Mouse (Mus musculus) cerebellum, adult 11-12 months (tissue): ENCODE results near the gene Neurl1b.

Experiments
- DNase-seq: peaks from one replicate; pipeline ENCODE4 v3.0.0; 2022

Neurl1b gene

GRCm38 (mm10) chr17:26458049-26458448, 43.4 kb downstream of the Neurl1b start:
- no peak for DNase-seq

- DNase-seq, result peak; percentile 74
Measured at GRCm38 (mm10) chr17:26462634-26463170, 48.1 kb downstream of the Neurl1b start.

- no peak for DNase-seq
Measured at GRCm38 (mm10) chr17:26463432-26463831, 48.8 kb downstream of the Neurl1b start.

DNA sequence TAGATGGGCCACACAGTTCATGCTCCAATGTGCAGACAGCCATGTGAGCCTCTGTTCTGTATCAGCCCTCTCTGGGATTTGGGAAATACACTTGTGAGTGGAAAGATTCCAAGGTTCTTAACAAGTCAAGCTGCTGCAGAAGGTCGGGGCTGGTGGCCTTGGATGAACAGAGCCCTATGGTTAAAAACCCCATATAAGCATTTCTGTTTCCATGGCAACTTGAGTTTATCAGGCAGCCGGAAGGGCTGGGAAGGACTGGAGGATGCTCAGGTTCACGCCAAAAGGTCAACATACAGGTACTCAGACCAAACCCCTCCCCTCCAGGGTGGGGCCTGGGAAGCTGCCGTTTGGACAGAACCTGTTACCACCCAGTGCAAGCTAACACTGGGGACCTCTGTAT, 49.4 kb downstream of the Neurl1b start:
- no peak for DNase-seq

GRCm38 (mm10) chr17:26464481-26464880, 49.9 kb downstream of the Neurl1b start:
- DNase-seq, result no peak

DNA sequence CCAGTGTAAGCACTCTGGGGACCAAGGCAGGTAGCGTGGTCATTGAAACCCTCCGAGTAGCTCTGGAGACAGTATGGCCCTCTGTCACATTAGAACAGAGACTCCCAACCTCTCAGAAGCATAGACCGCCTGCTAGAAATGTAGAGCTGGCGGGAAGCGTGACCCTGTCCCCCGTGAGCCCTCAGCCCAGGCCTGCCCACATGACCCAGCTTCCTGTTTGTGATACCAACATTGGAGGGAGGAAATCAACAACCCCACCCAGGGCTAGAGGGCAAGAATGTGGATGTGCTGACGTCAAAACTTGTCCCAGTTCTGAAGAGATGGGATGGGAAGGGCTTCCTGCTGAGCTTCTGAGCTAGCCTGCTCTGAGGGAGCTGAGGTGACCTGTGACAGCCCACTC, 50.3 kb downstream of the Neurl1b start:
- no peak for DNase-seq

- peak; percentile 62 for DNase-seq
Measured at GRCm38 (mm10) chr17:26466741-26467150, 52.1 kb downstream of the Neurl1b start.

DNA sequence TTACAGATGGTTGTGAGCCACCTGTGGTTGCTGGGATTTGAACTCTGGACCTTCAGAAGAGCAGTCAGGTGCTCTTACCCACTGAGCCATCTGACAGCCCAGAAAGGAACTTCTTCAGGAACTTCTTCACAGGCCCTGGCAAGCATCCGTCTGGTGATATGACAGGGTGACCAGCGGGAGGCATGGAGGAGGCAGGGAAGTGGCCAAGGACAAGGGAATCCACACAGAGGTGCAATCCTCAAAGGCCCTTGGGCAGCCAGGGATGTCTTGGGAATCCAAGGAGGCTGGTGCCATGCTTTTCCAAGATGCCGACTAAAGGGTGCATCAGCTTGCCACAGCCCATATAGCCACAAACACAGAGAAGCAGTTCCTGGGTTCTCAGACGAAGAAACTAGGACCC, 53.0 kb downstream of the Neurl1b start:
- no peak for DNase-seq

GRCm38 (mm10) chr17:26468102-26468894, 53.7 kb downstream of the Neurl1b start:
- DNase-seq, result no peak

DNA sequence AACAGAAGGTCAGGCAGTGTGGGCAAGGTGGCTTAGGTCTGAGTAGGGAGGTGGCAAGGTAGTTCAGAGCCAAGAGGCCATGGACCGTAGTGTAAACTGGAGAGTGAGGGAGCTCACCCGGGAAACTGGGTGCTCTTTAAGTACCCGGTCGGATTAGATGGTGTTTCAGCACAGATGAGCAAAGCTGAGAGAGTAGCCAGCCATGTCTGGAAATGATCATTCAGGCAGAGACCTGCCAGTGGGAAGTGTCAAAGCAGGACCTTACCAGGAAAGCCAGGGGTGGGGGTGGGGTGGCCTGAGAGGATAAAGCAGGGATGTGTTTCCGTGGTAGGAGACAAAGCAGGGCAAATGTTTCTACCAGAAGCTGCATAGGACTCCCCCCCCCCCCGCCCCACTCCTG, 62.2 kb downstream of the Neurl1b start:
- DNase-seq, result no peak

GRCm38 (mm10) chr17:26478672-26479071, 64.0 kb downstream of the Neurl1b start:
- DNase-seq, result no peak

DNA sequence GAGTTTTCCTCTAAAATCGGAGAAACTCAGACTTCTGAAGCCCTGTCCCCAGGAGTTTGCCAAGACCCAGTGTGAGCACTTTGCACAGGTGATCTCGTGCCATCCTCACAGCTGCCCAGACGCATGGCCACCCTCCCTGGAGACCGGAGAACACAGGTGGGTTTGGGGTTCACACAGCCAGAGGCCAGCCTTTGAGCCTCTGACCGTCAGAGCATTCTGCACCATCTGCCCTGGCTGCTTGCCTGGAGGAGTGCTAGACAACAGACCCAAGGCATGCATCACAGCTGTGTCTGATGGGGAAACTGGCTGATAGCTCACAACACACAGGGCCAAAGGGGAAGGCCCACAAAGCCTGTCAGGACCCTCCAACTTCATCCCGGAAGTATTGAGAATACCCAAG, 65.0 kb downstream of the Neurl1b start:
- DNase-seq, result no peak

- DNase-seq, result no peak
Measured at GRCm38 (mm10) chr17:26480956-26481355, 66.3 kb downstream of the Neurl1b start.

DNA sequence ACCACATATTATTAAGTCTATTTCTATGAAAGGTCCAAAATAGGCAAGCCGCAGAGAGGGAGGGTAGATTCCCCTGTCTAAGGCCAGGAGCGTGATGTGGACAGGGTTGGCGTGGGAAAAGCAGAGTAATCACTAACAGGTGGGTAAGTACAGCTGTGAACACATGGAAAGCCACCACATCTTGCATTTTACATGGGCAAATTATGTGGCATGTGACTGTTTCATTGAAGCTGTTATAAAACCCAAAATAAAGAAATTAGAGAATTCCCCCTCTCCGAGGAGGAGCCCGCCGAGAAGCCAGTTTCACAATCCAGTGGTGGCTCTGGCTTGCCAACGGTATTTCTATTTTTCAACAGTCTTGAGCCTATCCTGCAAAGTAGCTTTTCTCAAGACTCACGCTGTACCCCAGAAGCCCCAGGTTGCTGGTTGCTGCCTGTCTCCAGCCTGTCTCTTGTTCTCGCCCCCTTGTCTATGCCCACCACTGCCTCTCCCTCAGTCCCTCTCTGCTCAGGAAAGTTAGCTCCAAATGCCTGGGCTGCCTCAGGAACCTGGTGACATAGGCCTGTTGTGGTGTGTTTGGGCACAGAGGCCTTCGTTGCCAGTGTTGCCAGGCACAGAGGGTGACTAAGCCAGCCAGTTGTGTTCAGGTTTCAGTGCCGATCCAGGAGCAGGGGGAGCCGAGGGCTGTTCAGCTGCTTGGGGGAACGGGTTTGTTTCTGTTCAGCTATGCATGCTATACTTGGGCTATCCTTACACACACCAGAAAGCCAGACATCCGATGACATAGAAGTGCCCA, 70.2 kb downstream of the Neurl1b start:
- DNase-seq, result no peak

DNA sequence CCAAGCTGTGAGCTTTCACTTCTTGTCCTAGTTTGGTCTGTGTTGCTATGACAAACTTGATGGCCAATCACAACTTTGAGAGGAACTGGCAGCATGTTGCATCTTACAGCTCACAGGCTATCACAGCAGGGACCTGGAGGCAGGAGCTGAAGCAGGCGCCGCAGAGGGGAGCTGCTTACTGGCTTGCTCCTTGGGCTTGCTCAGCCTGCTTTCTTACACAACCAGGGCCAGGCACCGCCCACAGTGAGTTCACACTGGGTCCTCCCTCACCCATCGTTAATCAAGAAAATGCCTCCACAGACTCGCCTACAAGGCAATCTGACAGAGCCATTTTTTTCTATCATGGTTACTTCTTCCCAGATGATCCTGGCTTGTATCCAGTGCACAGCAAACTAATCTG, 72.6 kb downstream of the Neurl1b start:
- DNase-seq, result no peak

DNA sequence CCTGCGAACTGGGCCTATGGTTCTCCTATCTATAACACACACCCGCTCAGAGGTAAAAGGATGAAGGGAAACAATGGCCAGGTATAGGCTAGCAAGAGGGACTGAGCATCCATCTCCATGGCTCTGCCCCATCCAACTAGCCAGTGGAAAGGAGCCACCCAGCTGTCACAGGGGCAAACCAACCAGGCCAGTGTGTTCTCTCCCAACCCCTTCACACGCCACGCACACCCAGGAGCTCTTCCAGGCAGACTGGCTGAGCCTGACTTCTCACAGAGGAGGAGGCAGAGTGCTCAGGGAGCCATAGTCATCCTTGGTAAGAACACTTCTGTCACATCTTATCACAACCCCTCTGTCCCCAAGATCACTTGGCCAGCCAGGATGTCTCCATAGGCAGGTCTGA, 73.3 kb downstream of the Neurl1b start:
- no peak for DNase-seq

GRCm38 (mm10) chr17:26488711-26489403, 74.2 kb downstream of the Neurl1b start:
- no peak for DNase-seq

DNA sequence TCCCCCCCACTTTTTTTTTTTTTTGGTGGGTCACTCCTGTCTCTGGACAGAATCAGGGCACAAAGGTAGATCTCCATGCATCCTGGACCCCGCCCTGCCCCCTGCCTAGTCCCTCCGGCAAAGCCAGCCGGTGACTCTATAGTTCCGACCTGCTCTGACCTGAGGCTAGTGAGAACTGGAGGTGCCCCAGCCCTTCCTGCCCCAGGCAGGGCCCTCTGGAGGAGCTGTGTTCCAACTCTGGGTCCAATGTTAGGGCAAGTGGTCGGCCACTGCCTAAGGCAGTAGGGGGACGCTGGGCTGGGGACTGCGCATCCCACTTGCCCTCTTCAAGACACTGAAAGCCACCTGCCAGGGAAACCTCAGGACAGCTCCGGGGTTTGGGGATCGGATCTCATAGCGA, 75.4 kb downstream of the Neurl1b start:
- no peak for DNase-seq

DNA sequence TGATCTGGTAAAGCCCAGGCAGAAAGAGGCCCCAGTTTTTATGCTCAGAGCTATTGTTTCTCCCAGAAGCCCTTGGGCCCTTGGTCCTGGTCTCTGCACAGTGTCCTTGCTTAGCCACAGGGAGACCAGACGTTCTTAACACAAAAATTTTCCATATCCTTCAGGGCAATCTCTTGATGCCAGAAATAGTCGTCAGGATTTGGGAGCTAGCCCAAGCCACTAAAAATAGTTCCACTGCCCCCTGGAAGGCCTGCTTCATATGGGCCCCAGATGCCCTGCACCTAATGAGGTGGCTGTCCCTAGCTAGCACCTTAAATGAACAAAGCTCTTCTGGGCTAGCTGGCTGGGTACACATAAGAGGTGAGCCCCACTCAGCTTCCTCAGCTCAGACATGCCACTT, 76.3 kb downstream of the Neurl1b start:
- DNase-seq, result no peak

- DNase-seq, result no peak
Measured at GRCm38 (mm10) chr17:26492246-26492645, 77.6 kb downstream of the Neurl1b start.

DNA sequence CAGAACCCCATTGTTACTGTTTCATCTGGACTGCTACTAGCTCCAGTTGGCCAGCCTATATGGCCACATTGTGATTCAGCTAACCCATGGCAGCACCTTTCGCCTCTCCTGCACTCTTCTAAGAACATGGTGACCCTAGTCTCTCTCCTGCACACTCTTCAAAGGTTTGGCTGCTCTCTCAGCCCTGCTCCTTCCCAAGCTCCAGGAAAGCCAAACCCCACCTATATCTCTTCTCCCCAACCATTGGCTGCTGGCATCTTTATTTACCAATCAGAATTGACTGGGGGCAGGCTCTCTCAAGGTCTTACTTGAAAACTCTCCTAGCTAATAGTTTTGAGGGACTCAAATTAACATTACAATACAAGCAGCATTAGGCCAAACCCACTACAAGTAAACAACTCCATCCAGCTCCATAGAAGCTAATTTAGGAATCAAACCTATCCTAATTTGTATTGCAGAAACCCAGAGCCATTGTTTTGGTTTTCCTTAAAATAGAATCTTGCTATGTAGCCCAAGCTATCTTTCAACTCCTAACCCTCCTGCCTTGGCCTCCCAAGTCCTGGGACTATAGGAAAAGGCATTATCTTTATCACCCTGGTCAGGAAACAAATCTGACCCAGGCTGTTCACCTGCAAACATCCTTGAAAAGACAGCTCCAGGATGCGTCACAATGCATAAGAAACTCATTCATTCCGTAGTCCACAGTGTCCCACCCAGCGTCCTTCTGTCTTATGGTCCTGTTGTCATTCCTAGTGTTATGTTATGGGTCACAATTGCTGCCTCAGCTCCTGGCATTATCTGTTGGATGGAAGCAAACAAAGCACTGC, 80.2 kb downstream of the Neurl1b start:
- DNase-seq, result no peak
